Mouse (Mus musculus) spleen, embryonic (tissue): ENCODE data around the gene Ston1.

ENCODE experiments used
- CTCF ChIA-PET: fragments of 350-600 bp; sonication (Branson Sonifier 250); formaldehyde crosslinking; loops from one replicate; lab custom pipeline; 2022; lab: Charles Lee

Ston1 gene

GRCm38 (mm10) chr17:88587371-88587770 is 10.1 kb upstream of the Ston1 start:
- CTCF ChIA-PET = no interaction called here

- CTCF ChIA-PET = no interaction called here
These were observed 9.3 kb upstream of the Ston1 start for GRCm38 (mm10) chr17:88588228-88588627.

GRCm38 (mm10) chr17:88590251-88590650 is 7.2 kb upstream of the Ston1 start:
- CTCF ChIA-PET = no interaction called here

GRCm38 (mm10) chr17:88595071-88595470 is 2.4 kb upstream of the Ston1 start:
- CTCF ChIA-PET = no interaction called here

GRCm38 (mm10) chr17:88596068-88596467 is 1.4 kb upstream of the Ston1 start:
- CTCF ChIA-PET = interaction anchor here (0.5 to 0.6 kb wide), 2 partner anchors 12 to 45 kb away, joined by 3 to 4 read pairs; no protein-coding TSS in a partner anchor

- CTCF ChIA-PET = interaction anchor here (0.6 kb wide), 1 partner anchor 12 kb away, joined by 3 read pairs; no protein-coding TSS in a partner anchor
These were observed 801 bp upstream of the Ston1 start for GRCm38 (mm10) chr17:88596544-88597221.

- CTCF ChIA-PET = interaction anchor here (0.6 kb wide), 1 partner anchor 1055 kb away, joined by 4 read pairs; no protein-coding TSS in a partner anchor
These were observed 554 bp downstream of the Ston1 start for GRCm38 (mm10) chr17:88598056-88598420.

GRCm38 (mm10) chr17:88598570-88599368 is 1.3 kb downstream of the Ston1 start:
- CTCF ChIA-PET = no interaction called here

- CTCF ChIA-PET = no interaction called here
These were observed 3.1 kb downstream of the Ston1 start for GRCm38 (mm10) chr17:88600492-88601026.

- CTCF ChIA-PET = no interaction called here
These were observed 6.5 kb downstream of the Ston1 start for GRCm38 (mm10) chr17:88603943-88604342.

- CTCF ChIA-PET = interaction anchor here (0.7 kb wide), 1 partner anchor 63 kb away, joined by 3 read pairs; no protein-coding TSS in a partner anchor
These were observed 8.6 kb downstream of the Ston1 start for GRCm38 (mm10) chr17:88606056-88606455.

- CTCF ChIA-PET = no interaction called here
These were observed 11.9 kb downstream of the Ston1 start for GRCm38 (mm10) chr17:88609361-88609760.

- CTCF ChIA-PET = no interaction called here
These were observed 13.6 kb downstream of the Ston1 start for GRCm38 (mm10) chr17:88611057-88611456.

GRCm38 (mm10) chr17:88613172-88613571 is 15.7 kb downstream of the Ston1 start:
- CTCF ChIA-PET = no interaction called here

- CTCF ChIA-PET = no interaction called here
These were observed 16.2 kb downstream of the Ston1 start for GRCm38 (mm10) chr17:88613721-88614120.

GRCm38 (mm10) chr17:88614234-88614633 is 16.8 kb downstream of the Ston1 start:
- CTCF ChIA-PET = no interaction called here

GRCm38 (mm10) chr17:88614733-88615132 is 17.2 kb downstream of the Ston1 start:
- CTCF ChIA-PET = no interaction called here

- CTCF ChIA-PET = no interaction called here
These were observed 18.1 kb downstream of the Ston1 start for GRCm38 (mm10) chr17:88615492-88616155.

- CTCF ChIA-PET = no interaction called here
These were observed 23.5 kb downstream of the Ston1 start for GRCm38 (mm10) chr17:88620935-88621334.

GRCm38 (mm10) chr17:88621374-88621773 is 23.9 kb downstream of the Ston1 start:
- CTCF ChIA-PET = no interaction called here

GRCm38 (mm10) chr17:88622711-88623110 is 25.2 kb downstream of the Ston1 start:
- CTCF ChIA-PET = no interaction called here

- CTCF ChIA-PET = no interaction called here
These were observed 26.9 kb downstream of the Ston1 start for GRCm38 (mm10) chr17:88624386-88624785.
